Mouse (Mus musculus) C2C12 (cell line): Measurements from ENCODE around the gene RPS10-NUDT3. TPM values are rescaled to one million over a fixed set of nuclear protein-coding genes. Genes with fewer than 3 reads are reported as not detected.

Experiments used
- H3K27me3 ChIP-seq: one replicate; pipeline ENCODE4 v1.6.1; 2011; ENCODE audit not compliant: control insufficient read depth, insufficient read depth, insufficient read length
- H3K36me3 ChIP-seq: one replicate; pipeline ENCODE4 v1.6.1; 2011; ENCODE audit not compliant: control insufficient read depth, insufficient read depth
- H3K4me3 ChIP-seq: one replicate; pipeline ENCODE4 v1.5.1; 2011; ENCODE audit warnings: mild to moderate bottlenecking, control low read depth; ENCODE audit not compliant: poor library complexity, insufficient read depth, severe bottlenecking
- H3K79me2 ChIP-seq: one replicate; pipeline ENCODE4 v1.6.1; 2011; ENCODE audit not compliant: control insufficient read depth, insufficient read depth
- H3K79me3 ChIP-seq: one replicate; pipeline ENCODE4 v1.6.1; 2011; ENCODE audit warnings: low read depth, control low read depth
- H3ac ChIP-seq: one replicate; pipeline ENCODE3; 2011; ENCODE audit warnings: low read depth; ENCODE audit not compliant: control insufficient read depth, insufficient read length
- CEBPB ChIP-seq: IDR thresholded peaks from one replicate; pipeline ENCODE4 v1.6.1; 2011; ENCODE audit warnings: low read depth, mild to moderate bottlenecking, control low read depth, moderate library complexity
- CTCF ChIP-seq: IDR thresholded peaks from one replicate; pipeline ENCODE4 v1.5.1; 2011; ENCODE audit not compliant: control insufficient read depth, insufficient read depth, insufficient read length
- FOSL1 ChIP-seq: IDR thresholded peaks from one replicate; pipeline ENCODE4 v1.8.0; 2011; ENCODE audit warnings: mild to moderate bottlenecking, low read length; ENCODE audit not compliant: poor library complexity, insufficient read depth, severe bottlenecking
- MAX ChIP-seq: IDR thresholded peaks from one replicate; pipeline ENCODE4 v1.6.1; 2011; ENCODE audit warnings: mild to moderate bottlenecking, control low read depth
- MYOD1 ChIP-seq: IDR thresholded peaks from one replicate; pipeline ENCODE4 v1.6.1; 2011; ENCODE audit warnings: low read depth; ENCODE audit not compliant: control insufficient read depth, insufficient read length
- MYOG ChIP-seq: IDR thresholded peaks from one replicate; pipeline ENCODE4 v1.6.1; 2011; ENCODE audit not compliant: control insufficient read depth, insufficient read length; ENCODE audit errors: extremely low read depth
- USF1 ChIP-seq: IDR thresholded peaks from one replicate; pipeline ENCODE4 v1.6.1; 2011; ENCODE audit warnings: low read depth, mild to moderate bottlenecking, control low read depth, moderate library complexity
- polyA plus RNA-seq: library from polyadenylated mRNA; unstranded; fragments of >200 nt; fragmentation: generic; extraction: Trizol; gene quantifications from one replicate; pipeline ENCODE4 v1.2.1, GENCODE M21; 2012; ENCODE audit warnings: missing spikeins

The RPS10-NUDT3 gene
- polyA plus RNA-seq, 1 experiment = not detected

GRCm38 (mm10) chr17:27587252-27587651 is 47.8 kb downstream of the RPS10-NUDT3 start:
- Histone ChIP-seq H3K79me3 (peaks cover 14% of the 10 kb centered on the region), H3K36me3 (peaks cover 50% of the 10 kb centered on the region), H3K4me3 (no peak overlapping the region), H3ac (no peak overlapping the region), H3K27me3 (no peaks in the 10 kb centered on the region), H3K79me2 (peaks cover 48% of the 10 kb centered on the region)
- TF ChIP-seq CTCF (no peak), MYOG (no peak), MAX (no peak), MYOD1 (no peak), CEBPB (no peak), USF1 (no peak)

- peaks cover 14% of the 10 kb centered on the region for H3K79me3 ChIP-seq
- TF ChIP-seq MYOD1 (no peak), CEBPB (no peak), MAX (no peak), CTCF (no peak), USF1 (no peak), FOSL1 (no peak), MYOG (no peak)
- no peaks in the 10 kb centered on the region for H3K27me3 ChIP-seq
- peaks cover 50% of the 10 kb centered on the region for H3K36me3 ChIP-seq
- H3ac ChIP-seq = no peak overlapping the region
- peaks cover 42% of the 10 kb centered on the region for H3K79me2 ChIP-seq
- H3K4me3 ChIP-seq = no peak overlapping the region
Observed at GRCm38 (mm10) chr17:27586661-27587060, 48.4 kb downstream of the RPS10-NUDT3 start.

- Histone ChIP-seq H3K27me3 (no peaks in the 10 kb centered on the region), H3ac (no peak overlapping the region), H3K79me2 (peaks cover 13% of the 10 kb centered on the region), H3K79me3 (peaks cover 5% of the 10 kb centered on the region), H3K36me3 (peaks cover 61% of the 10 kb centered on the region), H3K4me3 (no peak overlapping the region)
- no peak for TF ChIP-seq USF1
Observed at GRCm38 (mm10) chr17:27583185-27583894, 51.7 kb downstream of the RPS10-NUDT3 start.

- no peak for TF ChIP-seq MYOD1
- no peak for TF ChIP-seq MYOG
- TF ChIP-seq MAX = no peak
- TF ChIP-seq USF1 = no peak
- TF ChIP-seq FOSL1 = no peak
- no peak for TF ChIP-seq CTCF
- TF ChIP-seq CEBPB = no peak
- Histone ChIP-seq H3K27me3 (no peaks in the 10 kb centered on the region), H3K79me3 (no peaks in the 10 kb centered on the region), H3K79me2 (peaks cover 6% of the 10 kb centered on the region), H3ac (no peak overlapping the region), H3K36me3 (peaks cover 59% of the 10 kb centered on the region), H3K4me3 (no peak overlapping the region)
Observed at GRCm38 (mm10) chr17:27580392-27581068, 54.5 kb downstream of the RPS10-NUDT3 start.

GRCm38 (mm10) chr17:27579816-27580215 is 55.2 kb downstream of the RPS10-NUDT3 start:
- Histone ChIP-seq H3K4me3 (no peak overlapping the region), H3K27me3 (no peaks in the 10 kb centered on the region), H3K79me3 (no peaks in the 10 kb centered on the region), H3K79me2 (peaks cover 4% of the 10 kb centered on the region), H3ac (no peak overlapping the region), H3K36me3 (peaks cover 54% of the 10 kb centered on the region)
- TF ChIP-seq MYOD1 (no peak), USF1 (no peak), MYOG (no peak)

- Histone ChIP-seq H3K79me3 (no peaks in the 10 kb centered on the region), H3ac (no peak overlapping the region), H3K36me3 (peaks cover 53% of the 10 kb centered on the region), H3K4me3 (no peak overlapping the region), H3K79me2 (no peaks in the 10 kb centered on the region), H3K27me3 (no peaks in the 10 kb centered on the region)
- no peak for TF ChIP-seq MYOD1
- no peak for TF ChIP-seq MAX
- TF ChIP-seq FOSL1 = no peak
- TF ChIP-seq MYOG = no peak
- TF ChIP-seq USF1 = no peak
- no peak for TF ChIP-seq CEBPB
- TF ChIP-seq CTCF = no peak
Observed at GRCm38 (mm10) chr17:27578487-27578886, 56.5 kb downstream of the RPS10-NUDT3 start.
